Mouse (Mus musculus) small intestine, adult 2 months (tissue): ENCODE measurements around the gene 6430550D23Rik. TPM values are rescaled to one million over a fixed set of nuclear protein-coding genes. Genes with fewer than 3 reads are reported as not detected.

ENCODE experiments used
- H3K27ac ChIP-seq: fragments of 200-500 bp; 2 replicates; pipeline ENCODE4 v1.5.1; 2012; ENCODE audit warnings: low read depth, low read length, control low read depth, inconsistent platforms; ENCODE audit not compliant: insufficient read depth
- H3K27me3 ChIP-seq: fragments of 200-500 bp; 2 replicates; pipeline ENCODE4 v1.6.1; 2012; ENCODE audit warnings: mild to moderate bottlenecking, moderate library complexity, low read length, inconsistent platforms; ENCODE audit not compliant: control insufficient read depth, insufficient read depth
- H3K36me3 ChIP-seq: fragments of 200-500 bp; 2 replicates; pipeline ENCODE4 v1.6.1; 2012; ENCODE audit warnings: mild to moderate bottlenecking, low read length, control low read depth, inconsistent platforms; ENCODE audit not compliant: control insufficient read depth, insufficient read depth
- H3K4me1 ChIP-seq: fragments of 200-500 bp; 2 replicates; pipeline ENCODE4 v1.6.1; 2012; ENCODE audit warnings: low read length, inconsistent platforms, mixed read lengths; ENCODE audit not compliant: control insufficient read depth, insufficient read depth, insufficient read length
- H3K4me3 ChIP-seq: fragments of 200-500 bp; 2 replicates; pipeline ENCODE4 v1.5.1; 2012; ENCODE audit warnings: low read depth, mild to moderate bottlenecking, control low read depth, inconsistent platforms, low read length, moderate library complexity
- CTCF ChIP-seq: fragments of 200-500 bp; IDR thresholded peaks from 2 replicates; pipeline ENCODE4 v1.5.1; 2012; ENCODE audit warnings: low read depth, mild to moderate bottlenecking, control low read depth, inconsistent platforms, low read length, moderate library complexity, mixed read lengths; ENCODE audit not compliant: insufficient replicate concordance, insufficient read length; ENCODE audit errors: extremely low read depth
- POLR2A ChIP-seq: fragments of 200-500 bp; IDR thresholded peaks from 2 replicates; pipeline ENCODE4 v1.6.1; 2012; ENCODE audit warnings: low read depth, mild to moderate bottlenecking, control low read depth, inconsistent platforms, low read length, moderate library complexity
- WGBS: fragments of 180-500 bp; shearing (Covaris S2); methylation state at CpG from one replicate; pipeline ENCODE4 v1.1.7; 2018; 5-methylcytosine and 5-hydroxymethylcytosine counted together
- polyA plus RNA-seq: library from polyadenylated mRNA; depleted of rRNA; stranded (reverse); fragments of >200 nt; gene quantifications from 2 replicates; pipeline ENCODE4 v1.2.3, GENCODE M21; 2012

Gene 6430550D23Rik
- polyA plus RNA-seq, 1 experiment, result 0.87 TPM

- 86% methylated on average over 8 of the region's 8 CpGs for WGBS
- Histone ChIP-seq H3K4me3 (no peak overlapping the region), H3K27ac (no peak overlapping the region), H3K4me1 (peaks cover 3% of the 10 kb centered on the region; the same call in 1 of the 2 replicates), H3K27me3 (no peaks in the 10 kb centered on the region), H3K36me3 (peaks cover 24% of the 10 kb centered on the region)
- TF ChIP-seq POLR2A (no peak), CTCF (no peak)
Observed at GRCm38 (mm10) chr2:156021219-156021618, 13.4 kb upstream of the 6430550D23Rik start.

- no peak for TF ChIP-seq CTCF
- TF ChIP-seq POLR2A, result no peak
- Histone ChIP-seq H3K36me3 (peaks cover 53% of the 10 kb centered on the region), H3K4me3 (no peak overlapping the region), H3K27ac (no peak overlapping the region), H3K4me1 (peaks cover 3% of the 10 kb centered on the region; the same call in 1 of the 2 replicates), H3K27me3 (no peaks in the 10 kb centered on the region)
- 70% methylated on average over 3 of the region's 3 CpGs for WGBS
Observed at GRCm38 (mm10) chr2:156018106-156018505, 10.3 kb upstream of the 6430550D23Rik start.

GRCm38 (mm10) chr2:156005393-156005792 lies 2.4 kb downstream of the 6430550D23Rik start:
- H3K27ac ChIP-seq, result no peak overlapping the region
- peak; percentile 22; the same call in 1 of the 2 replicates for TF ChIP-seq CTCF
- no peak for TF ChIP-seq POLR2A
- no peak overlapping the region for H3K4me3 ChIP-seq
- H3K36me3 ChIP-seq, result peaks cover 8% of the 10 kb centered on the region; the same call in 1 of the 2 replicates
- peaks cover 6% of the 10 kb centered on the region; the same call in 1 of the 2 replicates for H3K4me1 ChIP-seq
- WGBS, result 94% methylated on average over 4 of the region's 4 CpGs
- no peaks in the 10 kb centered on the region for H3K27me3 ChIP-seq

DNA sequence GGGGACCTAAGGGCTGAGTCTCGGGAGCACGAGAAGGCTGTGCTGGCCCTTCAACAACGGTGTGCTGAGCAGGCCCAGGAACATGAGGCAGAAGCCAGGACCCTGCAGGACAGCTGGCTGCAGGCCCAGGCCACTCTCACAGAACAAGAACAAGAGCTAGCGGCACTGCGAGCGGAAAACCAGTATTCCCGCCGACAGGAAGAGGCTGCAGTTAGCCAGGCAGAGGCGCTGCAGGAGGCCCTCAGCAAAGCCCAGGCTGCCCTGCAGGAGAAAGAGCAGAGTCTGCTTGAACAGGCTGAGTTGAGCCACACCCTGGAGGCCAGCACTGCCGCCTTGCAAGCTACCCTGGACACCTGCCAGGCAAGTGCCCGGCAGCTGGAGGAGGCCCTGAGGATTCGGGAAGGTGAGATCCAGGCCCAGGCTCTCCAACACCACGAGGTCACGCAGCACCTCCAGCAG lies 15.9 kb downstream of the 6430550D23Rik start:
- no peaks in the 10 kb centered on the region for H3K27me3 ChIP-seq
- H3K4me1 ChIP-seq, result peaks cover 9% of the 10 kb centered on the region
- no peak overlapping the region for H3K27ac ChIP-seq
- TF ChIP-seq POLR2A, result no peak
- no peak for TF ChIP-seq CTCF
- 25% methylated on average over 14 of the region's 14 CpGs for WGBS
- peaks cover 30% of the 10 kb centered on the region for H3K36me3 ChIP-seq
- peak overlapping the region; percentile 4; the same call in 1 of the 2 replicates for H3K4me3 ChIP-seq

- WGBS, result 57% methylated on average over 10 of the region's 10 CpGs
- peaks cover 29% of the 10 kb centered on the region for H3K36me3 ChIP-seq
- H3K4me3 ChIP-seq, result no peak overlapping the region
- TF ChIP-seq POLR2A (no peak), CTCF (no peak)
- H3K27me3 ChIP-seq, result no peaks in the 10 kb centered on the region
- peaks cover 9% of the 10 kb centered on the region for H3K4me1 ChIP-seq
- no peak overlapping the region for H3K27ac ChIP-seq
Observed at GRCm38 (mm10) chr2:155991151-155991550, 16.6 kb downstream of the 6430550D23Rik start.

GRCm38 (mm10) chr2:155989085-155989484 lies 18.7 kb downstream of the 6430550D23Rik start:
- Histone ChIP-seq H3K4me1 (peaks cover 9% of the 10 kb centered on the region), H3K36me3 (peaks cover 24% of the 10 kb centered on the region), H3K4me3 (no peak overlapping the region), H3K27ac (no peak overlapping the region), H3K27me3 (no peaks in the 10 kb centered on the region)
- TF ChIP-seq CTCF (no peak), POLR2A (no peak)
- 64% methylated on average over 4 of the region's 4 CpGs for WGBS

DNA sequence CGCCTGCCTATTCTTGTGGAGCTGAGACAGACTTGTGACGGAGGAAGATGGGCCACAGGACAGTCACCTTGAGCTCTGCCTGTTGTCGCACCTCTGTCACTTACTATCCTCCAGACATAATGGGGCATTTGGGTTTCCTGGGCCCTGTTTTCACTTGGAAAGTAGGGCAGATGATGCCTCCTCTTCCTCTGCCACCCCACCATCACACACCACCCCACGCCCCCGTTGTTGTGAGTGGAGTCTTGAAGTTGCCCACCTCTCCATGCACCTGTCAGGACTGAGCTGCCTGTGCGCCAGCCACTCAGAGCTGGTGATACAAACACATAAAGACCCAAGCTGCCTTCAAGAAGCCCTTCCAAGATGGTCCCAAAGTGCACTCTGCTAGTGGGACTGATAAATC lies 20.6 kb downstream of the 6430550D23Rik start:
- Histone ChIP-seq H3K27me3 (no peaks in the 10 kb centered on the region), H3K36me3 (peaks cover 33% of the 10 kb centered on the region), H3K27ac (no peak overlapping the region), H3K4me1 (peaks cover 5% of the 10 kb centered on the region), H3K4me3 (no peak overlapping the region)
- WGBS, result 95% methylated on average over 6 of the region's 6 CpGs
- no peak for TF ChIP-seq POLR2A
- TF ChIP-seq CTCF, result no peak
